Mouse (Mus musculus) G1E (cell line): ENCODE data around the gene Scarb1. TPM values are rescaled to one million over a fixed set of nuclear protein-coding genes. Genes with fewer than 3 reads are reported as not detected.

Experiments used
- ATAC-seq: 2 replicates; pipeline ENCODE4 v1.8.0; 2016; ENCODE audit warnings: mild to moderate bottlenecking; ENCODE audit not compliant: insufficient number of reproducible peaks, poor library complexity, low FRiP score, severe bottlenecking; ENCODE audit errors: extremely low read depth
- DNase-seq: peaks from one replicate; pipeline ENCODE4 v3.0.0; 2012; ENCODE audit warnings: low spot score
- H3K27me3 ChIP-seq: 2 replicates; pipeline ENCODE4 v1.6.1; 2012; ENCODE audit warnings: mild to moderate bottlenecking, low read length, inconsistent platforms; ENCODE audit not compliant: insufficient read depth
- H3K36me3 ChIP-seq: replicated peaks from 2 replicates; pipeline ENCODE3; 2012; ENCODE audit warnings: mild to moderate bottlenecking, inconsistent platforms
- H3K4me1 ChIP-seq: 2 replicates; pipeline ENCODE4 v1.6.1; 2012; ENCODE audit warnings: low read depth, low read length, inconsistent platforms, mixed read lengths; ENCODE audit not compliant: insufficient read depth
- H3K4me3 ChIP-seq: 2 replicates; pipeline ENCODE4 v1.5.1; 2012; ENCODE audit warnings: low read depth, mild to moderate bottlenecking, inconsistent platforms, low read length, moderate library complexity, mixed read lengths
- H3K9me3 ChIP-seq: replicated peaks from 2 replicates; pipeline ENCODE4 v1.6.1; 2012; ENCODE audit warnings: inconsistent platforms
- CTCF ChIP-seq: IDR thresholded peaks from 2 replicates; pipeline ENCODE4 v1.5.1; 2012; ENCODE audit warnings: low read depth, low read length, inconsistent platforms, mixed read lengths
- GATA1 ChIP-seq: IDR thresholded peaks from 2 replicates; pipeline ENCODE4 v1.6.1; 2012; ENCODE audit warnings: borderline replicate concordance, low read length, inconsistent platforms, mixed read lengths
- GATA2 ChIP-seq: IDR thresholded peaks from 2 replicates; pipeline ENCODE4 v1.6.1; 2012; ENCODE audit warnings: low read depth, low read length, inconsistent platforms, borderline replicate concordance
- POLR2AphosphoS5 ChIP-seq: IDR thresholded peaks from 2 replicates; pipeline ENCODE4 v1.6.1; 2012; ENCODE audit warnings: low read depth, low read length, inconsistent platforms; ENCODE audit not compliant: insufficient replicate concordance
- TAL1 ChIP-seq: conservative IDR thresholded peaks from 2 replicates; pipeline ENCODE4 v1.6.1; 2012; ENCODE audit warnings: low read depth, low read length, inconsistent platforms, mixed read lengths
- polyA plus RNA-seq: library from polyadenylated mRNA; stranded (reverse); fragments of >175 nt; gene quantifications from 2 replicates; pipeline ENCODE4 v1.2.3, GENCODE M21; 2012
- total RNA-seq, 2 experiments: library from RNA; stranded (forward) in 1 of 2; stranded (reverse) in 1 of 2; fragments of 200-1000 nt in 1 of 2; fragments of >200 nt in 1 of 2; fragmentation: Nextera tagmentation in 1 of 2; gene quantifications; 2 replicates each; pipeline ENCODE4 v1.2.3; 2014 to 2017

Scarb1 gene
- total and polyA plus RNA-seq, 3 experiments: 42.9 to 68.3 (median 43.7) TPM

- peaks cover 17% of the 10 kb centered on the region for H3K9me3 ChIP-seq
- ATAC-seq (no peak), DNase-seq (no peak)
- H3K4me3 ChIP-seq: no peak overlapping the region
- H3K36me3 ChIP-seq: no peaks in the 10 kb centered on the region
- no peaks in the 10 kb centered on the region for H3K4me1 ChIP-seq
- TF ChIP-seq POLR2AphosphoS5 (no peak), CTCF (no peak), GATA1 (no peak), GATA2 (no peak), TAL1 (no peak)
- H3K27me3 ChIP-seq: no peaks in the 10 kb centered on the region
Measured at GRCm38 (mm10) chr5:125243928-125244327, 97.0 kb downstream of the Scarb1 start.

- no peak for ATAC-seq
- no peaks in the 10 kb centered on the region for H3K27me3 ChIP-seq
- H3K4me1 ChIP-seq: no peaks in the 10 kb centered on the region
- H3K4me3 ChIP-seq: no peak overlapping the region
- H3K9me3 ChIP-seq: peaks cover 28% of the 10 kb centered on the region
- TF ChIP-seq GATA1 (no peak), POLR2AphosphoS5 (no peak), TAL1 (no peak), CTCF (no peak), GATA2 (no peak)
- no peaks in the 10 kb centered on the region for H3K36me3 ChIP-seq
- no peak for DNase-seq
Measured at GRCm38 (mm10) chr5:125242111-125242510, 98.8 kb downstream of the Scarb1 start.

- DNase-seq: no peak
- H3K27me3 ChIP-seq: no peaks in the 10 kb centered on the region
- no peak for ATAC-seq
- TF ChIP-seq GATA1: no peak
- TF ChIP-seq POLR2AphosphoS5: no peak
- TF ChIP-seq TAL1: no peak
- no peak for TF ChIP-seq GATA2
- TF ChIP-seq CTCF: no peak
- H3K4me1 ChIP-seq: no peaks in the 10 kb centered on the region
- H3K4me3 ChIP-seq: no peak overlapping the region
- H3K9me3 ChIP-seq: peaks cover 33% of the 10 kb centered on the region
- H3K36me3 ChIP-seq: no peaks in the 10 kb centered on the region
Measured at GRCm38 (mm10) chr5:125241627-125242026, 99.3 kb downstream of the Scarb1 start.

GRCm38 (mm10) chr5:125240124-125240781, 100.6 kb downstream of the Scarb1 start:
- Histone ChIP-seq H3K4me1 (no peaks in the 10 kb centered on the region), H3K36me3 (no peaks in the 10 kb centered on the region), H3K27me3 (no peaks in the 10 kb centered on the region), H3K4me3 (no peak overlapping the region), H3K9me3 (peaks cover 34% of the 10 kb centered on the region)
- DNase-seq: no peak
- no peak for ATAC-seq
- TF ChIP-seq CTCF (no peak), GATA1 (no peak), TAL1 (no peak), POLR2AphosphoS5 (no peak), GATA2 (no peak)

GRCm38 (mm10) chr5:125235874-125236273, 105.0 kb downstream of the Scarb1 start:
- Histone ChIP-seq H3K27me3 (no peaks in the 10 kb centered on the region), H3K9me3 (peaks cover 35% of the 10 kb centered on the region), H3K4me3 (no peak overlapping the region), H3K36me3 (no peaks in the 10 kb centered on the region), H3K4me1 (no peaks in the 10 kb centered on the region)
- DNase-seq: no peak
- TF ChIP-seq POLR2AphosphoS5: no peak
- no peak for TF ChIP-seq CTCF
- no peak for TF ChIP-seq GATA1
- TF ChIP-seq TAL1: no peak
- no peak for TF ChIP-seq GATA2
- ATAC-seq: no peak

- no peaks in the 10 kb centered on the region for H3K27me3 ChIP-seq
- H3K4me3 ChIP-seq: no peak overlapping the region
- DNase-seq (no peak), ATAC-seq (no peak)
- H3K36me3 ChIP-seq: no peaks in the 10 kb centered on the region
- no peaks in the 10 kb centered on the region for H3K4me1 ChIP-seq
- H3K9me3 ChIP-seq: peaks cover 40% of the 10 kb centered on the region
- TF ChIP-seq GATA1 (no peak), CTCF (no peak), POLR2AphosphoS5 (no peak), TAL1 (no peak), GATA2 (no peak)
Measured at GRCm38 (mm10) chr5:125235398-125235797, 105.5 kb downstream of the Scarb1 start.
